Mouse (Mus musculus) monocyte, adult 2 months (primary cell): ENCODE results near the gene Masp2.

Source experiments
- DNase-seq, 2 experiments: peaks; one replicate each; pipeline ENCODE4 v3.0.0; 2022; ENCODE audit warnings: low spot score in 2 of 2, low read depth in 1 of 2

The Masp2 gene

DNA sequence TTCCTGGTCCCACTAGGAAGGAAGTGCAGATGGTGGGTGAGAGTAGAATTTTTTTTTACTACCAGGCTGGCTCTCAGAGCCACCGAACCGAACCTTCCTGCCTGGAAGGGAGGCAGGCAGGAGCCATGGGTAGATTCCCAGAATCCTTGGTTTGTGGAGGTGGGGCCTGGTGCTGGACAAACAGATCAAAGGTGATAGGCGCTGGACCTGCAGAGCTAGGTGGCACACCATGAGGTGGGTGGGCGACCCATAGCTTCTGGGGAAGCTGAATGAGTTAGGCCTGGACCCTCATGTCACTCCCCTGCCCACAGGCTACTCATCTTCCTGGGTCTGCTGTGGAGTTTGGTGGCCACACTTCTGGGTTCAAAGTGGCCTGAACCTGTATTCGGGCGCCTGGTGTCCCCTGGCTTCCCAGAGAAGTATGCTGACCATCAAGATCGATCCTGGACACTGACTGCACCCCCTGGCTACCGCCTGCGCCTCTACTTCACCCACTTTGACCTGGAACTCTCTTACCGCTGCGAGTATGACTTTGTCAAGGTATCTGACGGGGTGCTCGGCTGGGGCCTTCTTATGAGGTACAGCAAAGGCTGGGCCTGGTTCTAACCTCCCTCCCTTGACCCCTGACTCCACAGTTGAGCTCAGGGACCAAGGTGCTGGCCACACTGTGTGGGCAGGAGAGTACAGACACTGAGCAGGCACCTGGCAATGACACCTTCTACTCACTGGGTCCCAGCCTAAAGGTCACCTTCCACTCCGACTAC, at the start of gene Masp2:
Masp2 (plus strand) TSS at position 198 of the 764 bp plus-strand sequence.
- no peak for DNase-seq

- DNase-seq = no peak
These were observed 44.6 kb upstream of the Masp2 start for GRCm38 (mm10) chr4:148557766-148558165.

- peak; percentile 46 to 81 for DNase-seq
These were observed 43.9 kb upstream of the Masp2 start, which contains the start of gene Exosc10 for GRCm38 (mm10) chr4:148558297-148559000. TSS of gene Exosc10 (plus strand) at chr4:148558429.

DNA sequence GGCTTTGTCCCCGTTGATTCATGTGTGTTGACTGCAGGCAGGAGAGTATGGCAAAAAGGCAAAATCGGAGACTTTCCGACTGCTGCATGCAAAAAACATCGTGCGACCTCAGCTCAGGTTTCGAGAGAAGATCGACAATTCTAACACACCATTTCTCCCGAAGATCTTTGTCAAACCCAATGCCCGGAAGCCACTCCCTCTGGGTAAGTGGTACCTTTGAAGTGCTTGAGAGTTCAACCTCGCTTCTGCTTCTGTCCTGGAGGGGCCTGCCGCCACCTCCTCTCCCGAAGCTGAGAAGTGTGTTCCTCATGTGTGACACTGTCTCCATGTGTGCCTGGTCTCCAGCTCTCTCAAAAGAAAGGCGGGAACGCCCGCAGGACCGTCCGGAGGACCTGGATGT, 39.7 kb upstream of the Masp2 start:
- DNase-seq = no peak

DNA sequence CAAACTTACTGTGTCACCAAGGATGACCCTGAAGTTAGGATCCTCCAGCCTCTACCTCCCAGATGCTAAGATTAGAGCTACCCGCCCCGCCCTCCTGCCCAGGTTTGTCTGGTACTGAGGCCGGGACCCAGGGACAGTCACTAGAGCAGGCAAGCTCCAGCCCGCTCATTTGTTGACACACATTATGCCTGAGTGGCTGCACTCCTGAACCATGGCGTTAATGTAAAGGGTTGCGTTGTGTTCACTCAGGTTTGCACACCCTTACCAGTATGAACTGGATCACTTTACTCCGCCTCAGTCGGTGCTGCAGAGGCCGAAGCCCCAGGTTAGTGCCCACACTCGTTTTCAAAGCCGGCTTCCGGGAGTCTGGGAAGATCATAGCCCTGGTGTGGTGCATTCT, 38.8 kb upstream of the Masp2 start:
- DNase-seq = no peak

- no peak for DNase-seq
These were observed 32.2 kb upstream of the Masp2 start for GRCm38 (mm10) chr4:148570138-148570537.

DNA sequence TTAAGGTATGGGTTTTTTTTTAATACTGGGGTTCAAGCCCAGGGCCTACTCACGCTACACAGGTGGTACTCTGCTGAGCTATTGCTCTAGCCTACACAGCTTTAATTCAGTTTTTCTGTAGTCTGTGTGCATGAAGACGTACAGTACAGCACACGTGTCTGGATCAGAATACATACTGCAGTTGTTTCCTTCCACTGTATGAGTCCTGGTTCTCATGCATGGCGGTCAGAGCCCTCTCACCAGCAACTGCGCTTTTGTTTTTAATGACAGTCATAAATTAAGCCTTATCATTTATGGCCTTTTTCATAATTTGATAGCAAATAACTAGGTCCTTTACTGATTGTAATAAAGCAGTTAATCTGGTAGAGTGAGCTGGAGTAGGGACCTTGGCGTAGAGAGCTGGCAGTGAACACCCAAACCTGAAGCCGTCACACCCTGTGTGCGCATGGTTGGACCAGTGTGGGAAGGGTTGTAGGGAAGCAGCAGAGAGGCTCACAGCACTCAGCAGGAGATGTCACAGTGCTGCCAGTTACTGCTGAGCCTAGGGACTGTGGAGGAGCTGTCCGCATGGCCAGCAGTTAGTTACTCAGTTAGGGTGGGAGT, 31.6 kb upstream of the Masp2 start:
- DNase-seq = no peak

- DNase-seq = no peak
These were observed 29.1 kb upstream of the Masp2 start for GRCm38 (mm10) chr4:148573222-148573621.

- DNase-seq = no peak
These were observed 21.6 kb upstream of the Masp2 start for GRCm38 (mm10) chr4:148580765-148581164.

- no peak for DNase-seq
These were observed 20.9 kb upstream of the Masp2 start for GRCm38 (mm10) chr4:148581422-148581821.

DNA sequence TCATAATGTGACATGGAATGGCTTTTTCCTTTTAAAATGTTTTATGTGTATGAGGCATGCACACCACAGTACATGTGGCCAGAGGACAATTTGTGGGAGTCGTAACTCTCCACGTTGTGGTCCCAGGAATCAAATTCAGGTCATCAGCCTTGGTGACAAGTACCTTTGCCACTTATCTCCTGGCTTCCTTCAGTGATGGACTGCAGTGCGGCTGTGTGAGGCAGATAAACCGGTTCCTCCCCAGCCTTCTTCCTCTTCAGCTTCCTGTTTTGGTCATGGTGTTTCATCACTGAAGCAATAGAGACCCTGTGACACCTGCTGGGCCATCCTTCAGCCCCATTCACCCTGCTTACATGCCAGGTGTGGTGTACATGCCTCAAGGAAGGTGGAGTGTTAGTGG, 19.1 kb upstream of the Masp2 start:
- no peak for DNase-seq

- no peak for DNase-seq
These were observed 15.7 kb upstream of the Masp2 start for GRCm38 (mm10) chr4:148586648-148587047.

DNA sequence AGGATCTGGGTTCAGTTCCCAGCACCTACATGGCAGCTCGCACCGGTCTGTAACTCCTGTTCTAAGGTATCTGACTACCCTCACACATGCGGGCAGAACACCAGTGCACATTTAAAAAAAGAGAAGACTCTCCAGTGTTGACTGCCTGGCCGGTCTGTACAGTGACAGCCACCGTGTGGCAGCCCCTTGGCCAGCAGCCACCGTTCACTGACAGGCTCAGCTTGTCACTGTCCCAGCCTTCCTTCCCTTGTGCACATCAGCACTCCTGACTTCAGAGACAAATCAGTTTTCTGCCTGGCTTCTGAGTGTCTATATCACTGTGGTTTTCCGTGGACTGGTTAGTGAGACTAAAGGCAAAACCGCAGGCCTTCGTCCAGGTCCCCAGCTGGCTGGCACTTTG, 13.6 kb upstream of the Masp2 start:
- no peak for DNase-seq

- DNase-seq = no peak
These were observed 12.8 kb upstream of the Masp2 start for GRCm38 (mm10) chr4:148589565-148589964.

GRCm38 (mm10) chr4:148590421-148591170, 11.8 kb upstream of the Masp2 start:
- no peak for DNase-seq

DNA sequence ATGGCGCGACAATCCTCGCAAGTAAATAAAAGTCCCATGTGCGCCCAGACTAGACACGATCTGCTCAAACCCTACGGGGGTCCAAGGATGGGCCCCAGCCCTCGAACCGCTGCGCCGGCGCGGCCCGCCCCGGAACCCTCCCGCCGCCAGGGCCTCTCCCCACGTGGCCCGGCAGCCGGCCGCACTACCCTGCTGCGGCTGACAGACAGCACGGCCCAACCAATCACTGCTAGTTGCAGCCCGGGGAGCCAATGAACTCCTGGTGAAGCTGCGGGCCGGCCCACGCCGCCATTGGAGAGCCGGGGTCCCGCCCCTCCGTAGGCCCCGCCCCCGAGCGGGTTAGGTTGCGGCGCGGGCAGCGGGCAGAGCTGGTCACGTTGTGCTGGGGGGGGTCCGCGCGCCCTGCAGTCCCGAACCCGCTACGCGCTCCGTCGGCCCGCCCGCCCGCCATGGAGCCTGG, 11.2 kb upstream of the Masp2 start, which contains the start of gene Srm:
Srm (plus strand) TSS at position 333 of the 460 bp plus-strand sequence.
- peak; percentile 81 to 88 for DNase-seq

DNA sequence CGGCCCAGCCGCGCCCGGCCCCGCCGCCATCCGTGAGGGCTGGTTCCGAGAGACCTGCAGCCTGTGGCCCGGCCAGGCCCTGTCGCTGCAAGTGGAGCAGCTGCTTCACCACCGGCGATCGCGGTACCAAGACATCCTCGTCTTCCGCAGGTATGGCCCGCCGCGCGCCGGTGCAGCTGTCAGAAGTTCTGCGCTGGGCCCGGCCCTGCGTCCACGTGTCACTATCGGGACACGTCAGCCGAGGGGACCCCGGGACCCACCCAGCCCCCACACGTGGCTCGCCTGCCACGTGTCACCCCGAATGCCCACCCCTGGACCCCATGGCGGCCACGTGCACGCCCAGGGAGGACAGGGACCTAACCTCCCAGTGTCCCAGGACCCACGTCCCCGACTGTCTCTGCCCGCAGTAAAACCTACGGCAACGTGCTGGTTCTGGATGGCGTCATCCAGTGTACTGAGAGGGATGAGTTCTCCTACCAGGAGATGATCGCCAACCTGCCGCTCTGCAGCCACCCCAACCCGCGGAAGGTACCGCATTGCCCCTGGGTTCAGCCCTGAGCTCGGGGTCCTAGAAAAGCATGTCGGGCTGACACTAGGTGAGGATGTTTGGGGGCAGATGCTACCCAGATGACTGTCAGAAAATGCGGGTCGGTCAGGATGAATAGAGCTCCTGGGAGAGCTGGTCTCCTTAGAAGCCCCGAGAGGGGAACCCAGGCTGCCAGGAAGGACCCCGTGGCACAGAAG, 10.5 kb upstream of the Masp2 start:
- no peak for DNase-seq

DNA sequence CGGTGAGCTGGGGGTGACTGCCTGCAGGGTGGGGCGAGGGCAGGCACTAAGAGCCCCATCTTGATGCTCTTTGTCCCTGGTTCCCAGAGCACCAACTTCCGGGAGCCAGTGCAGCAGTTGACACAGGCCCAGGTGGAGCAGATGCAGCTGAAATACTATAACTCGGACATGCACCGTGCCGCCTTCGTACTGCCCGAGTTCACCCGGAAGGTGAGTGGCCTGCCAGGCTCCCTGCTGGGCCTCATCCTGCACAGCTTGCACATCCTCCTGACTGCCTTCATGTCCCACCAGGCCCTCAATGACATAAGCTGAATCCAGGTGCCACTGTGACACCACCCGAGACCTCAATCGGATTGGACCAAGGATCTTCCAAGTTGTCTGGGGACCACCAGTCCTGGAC, 8.4 kb upstream of the Masp2 start:
- DNase-seq = no peak

GRCm38 (mm10) chr4:148595916-148596315, 6.4 kb upstream of the Masp2 start:
- no peak for DNase-seq

- no peak for DNase-seq
These were observed 5.6 kb upstream of the Masp2 start for GRCm38 (mm10) chr4:148596731-148597130.

DNA sequence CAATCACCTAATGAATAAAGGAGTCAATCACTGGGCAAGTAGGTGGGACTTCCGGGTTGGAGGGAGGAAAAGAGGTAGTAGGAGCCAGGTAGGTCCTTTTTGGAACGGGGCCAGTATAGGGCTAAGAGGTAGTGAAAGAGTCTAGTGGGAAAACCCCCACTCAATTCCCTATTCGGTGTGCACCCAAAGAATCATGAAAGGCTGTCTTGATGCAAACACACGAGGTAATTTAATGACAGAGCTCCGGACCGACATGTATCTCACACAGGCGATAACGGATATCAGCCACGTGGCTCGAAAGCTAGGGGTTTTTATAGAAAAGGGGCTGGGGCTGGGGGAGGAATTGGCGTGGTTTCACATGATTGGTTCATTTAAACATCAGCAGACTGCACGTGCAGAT, 3.5 kb upstream of the Masp2 start:
- no peak for DNase-seq
